Mouse (Mus musculus) kidney, adult 2 months (tissue): ENCODE data around the gene Vmn1r188.

ENCODE experiments used
- CTCF ChIP-seq: fragments of 200-500 bp; conservative IDR thresholded peaks from 2 replicates; pipeline ENCODE4 v1.5.1; 2011; ENCODE audit warnings: low read depth, mild to moderate bottlenecking, control low read depth, low read length, moderate library complexity, mixed read lengths; ENCODE audit not compliant: insufficient read depth, insufficient read length
- POLR2A ChIP-seq: fragments of 200-500 bp; IDR thresholded peaks from one replicate; pipeline ENCODE4 v1.6.1; 2011; ENCODE audit warnings: low read depth, low read length, control low read depth

DNA sequence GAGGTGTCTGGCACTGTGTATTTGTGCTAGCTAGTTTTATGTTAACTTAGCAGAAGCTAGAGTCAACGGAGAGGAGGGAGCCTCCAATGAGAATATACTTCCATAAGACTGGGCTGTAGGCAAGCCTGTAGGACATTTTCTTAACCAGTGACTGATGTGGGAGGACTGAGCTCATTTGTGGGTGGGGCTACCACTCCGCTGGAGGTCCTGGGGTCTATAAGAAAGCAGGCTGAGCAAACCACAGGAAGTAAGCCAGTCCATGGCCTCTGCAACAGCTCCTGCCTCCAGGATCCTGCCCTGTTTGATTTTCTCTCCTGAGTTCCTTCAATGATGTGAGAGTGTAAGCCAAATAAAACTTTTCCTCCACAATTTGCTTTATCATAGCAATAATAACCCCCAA is 38.9 kb upstream of the Vmn1r188 start:
- no peak for TF ChIP-seq CTCF
- TF ChIP-seq POLR2A: no peak
